Mouse (Mus musculus) neural tube, embryonic 12.5 days (tissue): ENCODE data around the gene Gstk1. TPM values are rescaled to one million over a fixed set of nuclear protein-coding genes. Genes with fewer than 3 reads are reported as not detected.

Experiments used
- ATAC-seq: fragments of 200-750 bp; cut with Nextera tagmentation; 2 replicates; pipeline ENCODE4 v1.8.0; 2017; ENCODE audit warnings: low read depth, mild to moderate bottlenecking, moderate TSS enrichment, moderate library complexity; ENCODE audit not compliant: low FRiP score
- H3K27ac ChIP-seq: fragments of 300-500 bp; sonication (generic); 2 replicates; pipeline ENCODE4 v1.5.1; 2016
- H3K27me3 ChIP-seq: fragments of 300-500 bp; sonication (generic); replicated peaks from 2 replicates; pipeline ENCODE4 v1.6.1; 2016; ENCODE audit warnings: mild to moderate bottlenecking
- H3K36me3 ChIP-seq: fragments of 300-500 bp; sonication (generic); 2 replicates; pipeline ENCODE4 v1.6.1; 2016; ENCODE audit warnings: mild to moderate bottlenecking
- H3K4me1 ChIP-seq: fragments of 300-500 bp; sonication (generic); 2 replicates; pipeline ENCODE4 v1.6.1; 2016
- H3K4me2 ChIP-seq: fragments of 300-500 bp; sonication (generic); replicated peaks from 2 replicates; pipeline ENCODE4 v1.6.1; 2016; ENCODE audit warnings: mild to moderate bottlenecking
- H3K4me3 ChIP-seq: fragments of 300-500 bp; sonication (generic); 2 replicates; pipeline ENCODE4 v1.5.1; 2016
- H3K9ac ChIP-seq: fragments of 300-500 bp; sonication (generic); 2 replicates; pipeline ENCODE4 v1.6.1; 2016; ENCODE audit warnings: mild to moderate bottlenecking
- H3K9me3 ChIP-seq: fragments of 300-500 bp; sonication (generic); 2 replicates; pipeline ENCODE4 v1.6.1; 2016; ENCODE audit warnings: mild to moderate bottlenecking
- WGBS: fragments of 180-500 bp; shearing (Covaris S2); methylation state at CpG from one replicate; pipeline ENCODE4 v1.1.7; 2016; 5-methylcytosine and 5-hydroxymethylcytosine counted together
- polyA plus RNA-seq: library from polyadenylated mRNA; unstranded; fragments of >200 nt; fragmentation: Nextera tagmentation; extraction: Ambion mirVana; gene quantifications from 2 replicates; pipeline ENCODE4 v1.2.1, GENCODE M21; 2016

The Gstk1 gene
- polyA plus RNA-seq, 1 experiment from 2014 or later: 17.3 TPM

GRCm38 (mm10) chr6:42247981-42248380 is 2.2 kb downstream of the Gstk1 start:
- Histone ChIP-seq H3K36me3 (no peaks in the 10 kb centered on the region), H3K27me3 (no peaks in the 10 kb centered on the region), H3K9me3 (no peaks in the 10 kb centered on the region), H3K4me1 (peaks cover 9% of the 10 kb centered on the region), H3K9ac (no peak overlapping the region), H3K4me2 (no peak overlapping the region), H3K27ac (no peak overlapping the region), H3K4me3 (no peak overlapping the region)
- no peak for ATAC-seq
- 88% methylated on average over 1 of the region's 1 CpGs for WGBS

GRCm38 (mm10) chr6:42251791-42252190 is 6.1 kb downstream of the Gstk1 start:
- Histone ChIP-seq H3K36me3 (no peaks in the 10 kb centered on the region), H3K9ac (no peak overlapping the region), H3K27me3 (no peaks in the 10 kb centered on the region), H3K4me3 (no peak overlapping the region), H3K4me2 (no peak overlapping the region), H3K4me1 (peaks cover 3% of the 10 kb centered on the region; the same call in 1 of the 2 replicates), H3K9me3 (no peaks in the 10 kb centered on the region), H3K27ac (no peak overlapping the region)
- 88% methylated on average over 4 of the region's 4 CpGs for WGBS
- ATAC-seq: no peak

- no peak for ATAC-seq
- H3K36me3 ChIP-seq: no peaks in the 10 kb centered on the region
- H3K4me2 ChIP-seq: no peak overlapping the region
- no peaks in the 10 kb centered on the region for H3K27me3 ChIP-seq
- H3K27ac ChIP-seq: no peak overlapping the region
- H3K4me1 ChIP-seq: no peaks in the 10 kb centered on the region
- 83% methylated on average over 2 of the region's 2 CpGs for WGBS
- H3K4me3 ChIP-seq: no peak overlapping the region
- no peak overlapping the region for H3K9ac ChIP-seq
- H3K9me3 ChIP-seq: no peaks in the 10 kb centered on the region
Measured at GRCm38 (mm10) chr6:42253103-42253502, 7.4 kb downstream of the Gstk1 start.

GRCm38 (mm10) chr6:42257303-42257863 is 11.6 kb downstream of the Gstk1 start:
- ATAC-seq: no peak
- Histone ChIP-seq H3K27me3 (no peaks in the 10 kb centered on the region), H3K4me2 (no peak overlapping the region), H3K4me1 (no peaks in the 10 kb centered on the region), H3K9ac (no peak overlapping the region), H3K36me3 (no peaks in the 10 kb centered on the region), H3K4me3 (no peak overlapping the region), H3K27ac (no peak overlapping the region), H3K9me3 (no peaks in the 10 kb centered on the region)
- WGBS: 23% methylated on average over 11 of the region's 11 CpGs

- Histone ChIP-seq H3K27ac (no peak overlapping the region), H3K4me3 (no peak overlapping the region), H3K27me3 (no peaks in the 10 kb centered on the region), H3K9ac (no peak overlapping the region), H3K4me1 (no peaks in the 10 kb centered on the region), H3K36me3 (no peaks in the 10 kb centered on the region), H3K4me2 (no peak overlapping the region), H3K9me3 (no peaks in the 10 kb centered on the region)
- 77% methylated on average over 6 of the region's 6 CpGs for WGBS
- no peak for ATAC-seq
Measured at GRCm38 (mm10) chr6:42260430-42260829, 14.7 kb downstream of the Gstk1 start.

GRCm38 (mm10) chr6:42261524-42262170 is 15.9 kb downstream of the Gstk1 start, which contains the start of gene Tmem139:
TSS of gene Tmem139 (plus strand) at chr6:42261970.
- Histone ChIP-seq H3K9ac (0 out of 2 replicates have a peak within 1 kb of the TSS, but pooled peaks have one; percentile 10), H3K4me2 (0 out of 2 replicates have a peak within 1 kb of the TSS, but pooled peaks have one; percentile 9)
- 23% methylated on average over 20 of the region's 20 CpGs for WGBS

GRCm38 (mm10) chr6:42264626-42265312 is 19.0 kb downstream of the Gstk1 start, which contains the start of gene Casp2:
TSS of gene Casp2 (plus strand) at chr6:42264985.
- ATAC-seq: peak; percentile 100
- under 1% methylated on average over 49 of the region's 51 CpGs for WGBS

More at GRCm38 (mm10) chr6:42261524-42262170, 15.9 kb downstream of the Gstk1 start, which contains the start of gene Tmem139:
- H3K27me3 ChIP-seq: no peaks in the 10 kb centered on the region
- no peaks in the 10 kb centered on the region for H3K9me3 ChIP-seq
- peaks cover 3% of the 10 kb centered on the region for H3K4me1 ChIP-seq
- H3K4me3 ChIP-seq: no peak within 1 kb of the TSS
- no peak within 1 kb of the TSS for H3K27ac ChIP-seq
- H3K36me3 ChIP-seq: no peaks in the 10 kb centered on the region
- ATAC-seq: no peak

GRCm38 (mm10) chr6:42265391-42266330 is 19.9 kb downstream of the Gstk1 start:
- Histone ChIP-seq H3K9me3 (no peaks in the 10 kb centered on the region), H3K9ac (peak overlapping the region; percentile 92), H3K27me3 (no peaks in the 10 kb centered on the region), H3K36me3 (peaks cover 36% of the 10 kb centered on the region), H3K4me3 (peak overlapping the region; percentile 83), H3K4me1 (peaks cover 8% of the 10 kb centered on the region), H3K4me2 (peak overlapping the region; percentile 84), H3K27ac (peak overlapping the region; percentile 80; the same call in 1 of the 2 replicates)
- ATAC-seq: peak; percentile 0; the same call in 1 of the 2 replicates
- WGBS: under 1% methylated on average over 21 of the region's 21 CpGs

More at GRCm38 (mm10) chr6:42264626-42265312, 19.0 kb downstream of the Gstk1 start, which contains the start of gene Casp2:
- peak within 1 kb of the TSS; percentile 84 for H3K4me2 ChIP-seq
- H3K4me3 ChIP-seq: peak within 1 kb of the TSS; percentile 83
- no peaks in the 10 kb centered on the region for H3K9me3 ChIP-seq
- peaks cover 27% of the 10 kb centered on the region for H3K36me3 ChIP-seq
- peak within 1 kb of the TSS; percentile 92 for H3K9ac ChIP-seq
- H3K27me3 ChIP-seq: no peaks in the 10 kb centered on the region
- peak within 1 kb of the TSS; percentile 80; the same call in 1 of the 2 replicates for H3K27ac ChIP-seq
- H3K4me1 ChIP-seq: peaks cover 8% of the 10 kb centered on the region

GRCm38 (mm10) chr6:42270817-42271216 is 25.1 kb downstream of the Gstk1 start:
- Histone ChIP-seq H3K27me3 (no peaks in the 10 kb centered on the region), H3K9ac (no peak overlapping the region), H3K9me3 (no peaks in the 10 kb centered on the region), H3K27ac (no peak overlapping the region), H3K4me3 (no peak overlapping the region), H3K36me3 (peaks cover 76% of the 10 kb centered on the region), H3K4me2 (no peak overlapping the region), H3K4me1 (peaks cover 8% of the 10 kb centered on the region)
- no peak for ATAC-seq

GRCm38 (mm10) chr6:42276151-42276550 is 30.4 kb downstream of the Gstk1 start:
- Histone ChIP-seq H3K4me1 (no peaks in the 10 kb centered on the region), H3K27me3 (no peaks in the 10 kb centered on the region), H3K4me3 (no peak overlapping the region), H3K9ac (no peak overlapping the region), H3K36me3 (peaks cover 79% of the 10 kb centered on the region), H3K27ac (no peak overlapping the region), H3K4me2 (no peak overlapping the region), H3K9me3 (no peaks in the 10 kb centered on the region)
- 84% methylated on average over 2 of the region's 2 CpGs for WGBS
- no peak for ATAC-seq

- Histone ChIP-seq H3K9ac (no peak overlapping the region), H3K9me3 (no peaks in the 10 kb centered on the region), H3K4me2 (no peak overlapping the region), H3K36me3 (peaks cover 75% of the 10 kb centered on the region), H3K27me3 (no peaks in the 10 kb centered on the region), H3K4me1 (no peaks in the 10 kb centered on the region), H3K4me3 (no peak overlapping the region), H3K27ac (no peak overlapping the region)
- peak; percentile 15; the same call in 1 of the 2 replicates for ATAC-seq
- 75% methylated on average over 5 of the region's 5 CpGs for WGBS
Measured at GRCm38 (mm10) chr6:42282865-42283528, 37.3 kb downstream of the Gstk1 start.
